Mouse (Mus musculus) skeletal muscle tissue, adult 2 months (tissue): ENCODE results near the gene Usp18.

ENCODE experiments used
- DNase-seq: peaks from one replicate; pipeline ENCODE4 v3.0.0-alpha.2; 2012; ENCODE audit warnings: low read depth, low spot score

The Usp18 gene

DNA sequence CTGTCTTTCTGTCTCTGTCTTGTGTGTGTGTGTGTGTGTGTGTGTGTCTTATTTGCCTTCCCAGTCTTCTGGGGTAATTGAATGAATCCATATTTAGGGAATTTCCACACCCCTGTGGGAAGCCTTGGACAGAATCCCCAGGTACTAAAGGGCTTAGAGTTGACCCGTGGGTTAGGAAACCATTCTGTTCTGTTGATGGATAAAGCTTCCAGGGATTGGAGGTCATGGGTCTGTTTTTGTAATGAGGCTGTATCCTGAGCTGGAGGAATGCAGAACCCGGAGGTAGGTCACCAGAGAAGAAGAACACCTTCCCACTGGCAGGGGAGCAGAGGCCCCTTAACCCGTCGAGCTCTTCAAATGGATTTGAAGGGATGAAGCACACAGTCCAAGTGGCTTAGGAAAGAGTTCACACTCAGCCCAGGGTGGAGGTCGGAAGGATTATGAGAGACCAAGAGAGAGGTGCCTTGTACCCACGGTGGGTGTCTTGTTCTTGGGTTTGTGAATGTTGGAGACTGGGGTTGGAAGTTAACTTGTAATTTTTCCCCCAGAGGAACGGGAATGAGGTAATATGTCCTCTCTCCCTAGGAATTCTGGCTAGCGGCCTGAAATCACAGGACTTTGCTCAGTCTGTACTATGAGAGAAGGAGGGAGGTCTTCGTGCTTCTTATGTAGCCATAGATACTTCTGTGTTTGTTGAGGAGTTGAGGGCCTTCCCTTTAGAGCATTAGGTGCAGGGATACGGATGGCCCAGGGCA, 57.9 kb downstream of the Usp18 start:
- peak; percentile 21 for DNase-seq

DNA sequence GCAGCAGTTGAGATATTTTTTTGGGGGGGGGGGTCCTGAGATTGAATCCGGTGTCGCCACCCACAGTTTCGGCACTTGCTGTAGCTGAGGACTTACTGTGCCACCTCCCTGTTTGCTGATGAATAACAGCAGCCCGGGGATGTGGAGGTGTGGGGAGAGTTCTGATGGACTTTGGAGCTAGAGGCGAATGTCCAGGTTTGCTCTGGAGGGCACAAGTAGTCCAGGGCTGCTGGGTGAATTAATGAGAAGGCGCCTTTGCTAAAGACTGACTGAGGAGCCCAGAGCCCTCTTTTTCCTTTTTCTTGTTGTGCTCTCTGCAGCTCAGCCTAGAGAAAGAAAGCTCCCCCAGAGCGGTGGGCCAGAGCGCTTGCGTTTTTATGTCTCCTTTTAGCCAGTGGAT, 58.9 kb downstream of the Usp18 start:
- no peak for DNase-seq

DNA sequence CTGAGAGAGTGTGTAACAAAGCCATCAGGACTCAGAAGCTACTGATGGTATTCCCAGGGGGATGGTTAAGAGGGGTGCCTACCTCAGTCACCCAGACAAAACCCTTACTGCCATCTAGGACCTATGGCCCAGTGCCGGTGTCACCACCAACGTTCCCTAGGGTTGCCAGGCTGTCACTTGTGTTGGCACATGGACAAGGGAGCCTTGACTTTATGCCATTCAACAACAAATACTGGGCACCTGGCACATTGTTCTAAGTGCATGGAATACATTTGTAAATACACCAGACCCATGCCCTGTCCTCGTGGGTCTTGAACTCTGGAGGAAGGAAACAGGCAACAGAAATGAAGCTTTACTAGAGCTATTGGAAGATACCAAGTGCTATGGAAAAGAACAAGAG, 59.9 kb downstream of the Usp18 start:
- no peak for DNase-seq

DNA sequence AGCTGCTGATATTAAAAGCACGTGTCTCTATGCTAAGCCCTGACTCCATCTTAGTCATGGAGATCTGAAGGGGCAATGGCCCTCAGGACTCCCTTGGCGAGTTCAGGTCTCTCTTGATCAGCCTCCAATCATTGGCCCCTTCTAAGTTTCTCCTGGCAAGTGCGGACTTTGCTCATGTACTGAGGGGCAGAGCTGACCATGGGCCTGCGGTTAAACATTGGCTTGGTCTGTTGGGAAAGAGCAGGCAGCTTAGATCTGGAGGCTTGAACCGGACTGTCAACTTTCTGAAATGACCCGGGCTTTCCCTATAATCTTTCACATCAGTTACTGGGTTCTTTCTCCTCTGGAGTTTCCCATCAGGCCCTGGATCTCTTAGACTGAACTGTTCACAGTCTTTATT, 65.3 kb downstream of the Usp18 start:
- DNase-seq, result no peak

DNA sequence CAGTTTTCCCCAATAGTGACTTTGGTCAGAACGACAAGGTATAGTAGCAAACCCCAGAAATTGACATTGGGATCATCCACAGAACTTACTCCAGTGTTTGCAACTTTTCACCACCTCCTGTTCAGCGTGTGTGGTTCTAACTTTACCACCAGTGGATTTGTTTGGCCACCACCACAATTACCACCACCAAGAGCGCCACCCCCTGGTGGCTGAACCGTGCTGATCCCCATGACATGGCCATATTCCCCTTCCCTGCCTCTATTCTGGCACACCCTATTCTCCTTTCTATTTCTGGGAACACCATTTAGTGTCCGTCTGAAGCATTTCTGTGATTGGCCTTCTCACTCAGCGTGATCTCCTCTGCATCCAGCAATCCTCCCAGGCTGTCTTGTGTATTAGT, 73.4 kb downstream of the Usp18 start:
- no peak for DNase-seq
